Mouse (Mus musculus) cortical plate, adult 2 months (tissue): Measurements from ENCODE around the gene Pzp.

Source experiments
- CTCF ChIP-seq: fragments of 200-500 bp; IDR thresholded peaks from 2 replicates; pipeline ENCODE4 v1.5.1; 2011; ENCODE audit warnings: mild to moderate bottlenecking, control low read depth, low read length; ENCODE audit not compliant: insufficient read depth; ENCODE audit errors: extremely low read depth
- POLR2A ChIP-seq: fragments of 200-500 bp; IDR thresholded peaks from 2 replicates; pipeline ENCODE4 v1.6.1; 2011; ENCODE audit warnings: mild to moderate bottlenecking, low read length, control low read depth; ENCODE audit not compliant: insufficient read depth; ENCODE audit errors: extremely low read depth

DNA sequence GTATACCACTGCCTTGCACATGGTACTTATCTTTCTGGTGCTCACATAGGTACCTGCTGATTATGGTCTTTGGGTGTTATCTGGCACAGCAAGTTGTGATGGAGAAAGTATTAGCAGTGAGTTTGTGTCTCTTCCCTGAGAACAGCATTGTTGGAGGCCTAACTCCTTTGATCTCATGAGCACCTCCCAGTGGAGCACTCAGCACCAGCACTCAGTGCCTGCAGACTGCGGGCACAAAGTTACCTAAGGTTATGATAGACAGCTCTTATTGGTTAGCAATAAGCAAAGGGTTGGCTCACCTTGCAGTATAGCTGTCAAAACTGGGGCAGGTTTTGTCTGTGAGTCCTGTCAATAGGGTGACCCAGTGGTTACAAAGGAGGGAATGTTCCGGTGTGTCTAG lies 86.3 kb downstream of the Pzp start:
- TF ChIP-seq CTCF (no peak), POLR2A (no peak)
